Mouse (Mus musculus) hematopoietic stem cell, adult 5-6 weeks (primary cell): ENCODE measurements around the gene Gm3448. TPM values are rescaled to one million over a fixed set of nuclear protein-coding genes. Genes with fewer than 3 reads are reported as not detected.
A peak's percentile ranks its signal among the peaks of the same experiment; 100 is the strongest.
"Not testable (repeated sequence)": the region's sequence is repeated elsewhere in the genome, so short reads cannot be mapped to it uniquely, and the experiment has no call there.

Source experiments
- ATAC-seq, 2 experiments: fragments of 125-278 bp in 1 of 2; replicated peaks in 1 of 2; 2 replicates each; pipeline ENCODE4 v1.8.0; 2016 to 2017; ENCODE audit warnings: inconsistent platforms in 2 of 2, mild to moderate bottlenecking in 2 of 2, moderate number of reproducible peaks in 2 of 2, low read depth in 1 of 2, moderate TSS enrichment in 1 of 2; ENCODE audit not compliant: low FRiP score in 2 of 2, poor library complexity in 2 of 2, severe bottlenecking in 2 of 2, insufficient read depth in 1 of 2, low TSS enrichment in 1 of 2
- total RNA-seq: library from RNA; stranded (forward); fragments of 172-1452, 232-1000 nt; gene quantifications from 2 replicates; pipeline ENCODE4 v1.2.3, GENCODE M21; 2017

Gm3448 gene
- total RNA-seq, 1 experiment from 2014 or later = 21.5 TPM

GRCm38 (mm10) chr17:15053183-15053828 lies 12.0 kb upstream of the Gm3448 start:
- peak in 1 of 2 experiments; percentile 33; a peak in 1 of 4 replicates for ATAC-seq

- peak; percentile 81 to 83 for ATAC-seq
Measured at GRCm38 (mm10) chr17:15052766-15053165, 11.4 kb upstream of the Gm3448 start.

GRCm38 (mm10) chr17:15050338-15050737 lies 9.0 kb upstream of the Gm3448 start:
- not testable (repeated sequence) for ATAC-seq

GRCm38 (mm10) chr17:15040455-15040854 lies 882 bp downstream of the Gm3448 start:
- ATAC-seq = peak; percentile 73 to 74

GRCm38 (mm10) chr17:15031414-15031813 lies 9.9 kb downstream of the Gm3448 start:
- ATAC-seq = peak in 1 of 2 experiments; percentile 50; a peak in 1 of 4 replicates

GRCm38 (mm10) chr17:15025513-15025912 lies 15.8 kb downstream of the Gm3448 start:
- ATAC-seq = not testable (repeated sequence)

GRCm38 (mm10) chr17:15024502-15025193 lies 16.7 kb downstream of the Gm3448 start:
- peak; percentile 65 to 67 for ATAC-seq

- 0 out of 4 replicates have a peak, but pooled peaks of 1 of the 2 experiments have one; percentile 0 for ATAC-seq
Measured at GRCm38 (mm10) chr17:15023878-15024492, 17.4 kb downstream of the Gm3448 start.

- ATAC-seq = peak; percentile 57 to 61
Measured at GRCm38 (mm10) chr17:15021503-15022220, 19.7 kb downstream of the Gm3448 start.

GRCm38 (mm10) chr17:15009706-15010413 lies 31.5 kb downstream of the Gm3448 start, which contains the start of gene Gm3435:
Gene Gm3435, plus strand, starts transcription at chr17:15010176.
- peak; percentile 88 to 95 for ATAC-seq

GRCm38 (mm10) chr17:15009088-15009487 lies 32.2 kb downstream of the Gm3448 start:
- ATAC-seq = peak; percentile 72 to 73

- peak in 1 of 2 experiments; percentile 29; a peak in 1 of 4 replicates for ATAC-seq
Measured at GRCm38 (mm10) chr17:15000047-15000446, 41.3 kb downstream of the Gm3448 start.

- ATAC-seq = not testable (repeated sequence)
Measured at GRCm38 (mm10) chr17:14994140-14994539, 47.2 kb downstream of the Gm3448 start.

GRCm38 (mm10) chr17:14993139-14993832 lies 48.1 kb downstream of the Gm3448 start:
- ATAC-seq = peak; percentile 68 to 71

- peak in 1 of 2 experiments; percentile 2; a peak in 1 of 4 replicates for ATAC-seq
Measured at GRCm38 (mm10) chr17:14992522-14993138, 48.7 kb downstream of the Gm3448 start.

GRCm38 (mm10) chr17:14990116-14990702 lies 51.1 kb downstream of the Gm3448 start:
- ATAC-seq = peak; percentile 27 to 67; a peak in 3 of 4 replicates
